In the genomic region with DNA sequence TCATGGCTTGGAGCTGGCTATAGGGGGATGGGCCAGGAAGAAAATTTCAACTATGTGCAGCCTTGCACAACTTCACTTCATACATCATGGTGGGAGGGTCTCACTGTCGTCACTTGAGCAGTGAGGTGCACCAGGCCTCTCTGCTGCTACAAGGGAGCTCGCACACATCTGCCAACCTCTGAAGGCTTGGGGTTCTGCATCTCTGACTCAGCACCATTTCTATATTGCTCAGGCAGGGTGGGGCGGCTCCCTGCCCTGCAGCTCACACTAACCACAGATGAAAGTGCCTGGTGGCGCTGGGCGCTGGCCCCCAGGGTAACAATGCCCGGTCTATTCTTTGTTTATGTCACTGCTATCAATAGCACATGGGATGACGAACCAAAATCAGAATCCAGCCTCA, we compare ENCODE assay signal across 8 mouse cellular contexts. TPM values are rescaled to one million over a fixed set of nuclear protein-coding genes. Genes with fewer than 3 reads are reported as not detected.
DNase-seq lines count a peak whose midpoint lies in the region; ATAC-seq and TF ChIP-seq lines count a peak whose summit lies in the region.

No protein-coding gene starts in this region.

- H3K4me3 ChIP-seq in kidney, postnatal 0 days (replicated peaks; ENCODE audit: low read depth, low read length): no peak overlapping the region
- peak overlapping the region; percentile 48 for H3K4me3 ChIP-seq in megakaryocyte, embryonic 14.5 days (replicated peaks)

- peaks cover 25% of the 10 kb centered on the region; the same call in 1 of the 2 replicates for H3K36me3 ChIP-seq in kidney, postnatal 0 days (ENCODE audit: insufficient read depth, low read length)
- peaks cover 96% of the 10 kb centered on the region for H3K36me3 ChIP-seq in megakaryocyte, embryonic 14.5 days (replicated peaks; ENCODE audit: low read length)

- H3K4me1 ChIP-seq in kidney, postnatal 0 days (replicated peaks; ENCODE audit: insufficient read depth, low read length): peaks cover 29% of the 10 kb centered on the region
- peaks cover 49% of the 10 kb centered on the region for H3K4me1 ChIP-seq in megakaryocyte, embryonic 14.5 days

- H3K9me3 ChIP-seq in kidney, postnatal 0 days (replicated peaks; ENCODE audit: low read length): no peaks in the 10 kb centered on the region
- no peaks in the 10 kb centered on the region for H3K9me3 ChIP-seq in megakaryocyte, embryonic 14.5 days

- H3K27me3 ChIP-seq in kidney, postnatal 0 days (ENCODE audit: insufficient read depth, low read length): no peaks in the 10 kb centered on the region
- no peaks in the 10 kb centered on the region for H3K27me3 ChIP-seq in megakaryocyte, embryonic 14.5 days (replicated peaks)

- no peak overlapping the region for H3K9ac ChIP-seq in kidney, postnatal 0 days (ENCODE audit: low read depth, low read length)

- peak; percentile 75 for ATAC-seq in kidney, postnatal 0 days (replicated peaks; ENCODE audit: low FRiP score, low read depth)
- ATAC-seq in common myeloid progenitor, adult 5-6 weeks (replicated peaks; ENCODE audit: low read depth, poor library complexity, severe bottlenecking): 0 out of 2 replicates have a peak, but pooled peaks have one; percentile 22

- peak overlapping the region; percentile 60 for H3K27ac ChIP-seq in kidney, postnatal 0 days

- peak; percentile 89 for DNase-seq in kidney, postnatal 0 days (ENCODE audit: low spot score)
- no peak for DNase-seq in kidney, postnatal 14 days
- peak; percentile 36 to 49 for DNase-seq in kidney, postnatal 25 days
- DNase-seq in thymus, postnatal 25 days: no peak
- DNase-seq in thymus, postnatal 4 days: no peak
- no peak for DNase-seq in cerebellum, postnatal 25 days

- WGBS in kidney, postnatal 0 days: 40% methylated on average over 7 of the region's 7 CpGs

- TF ChIP-seq CTCF in kidney, postnatal 0 days (IDR thresholded peaks at IDR 0.05; ENCODE audit: low read depth): no peak

- no peak overlapping the region for H3K4me2 ChIP-seq in kidney, postnatal 0 days (ENCODE audit: low read length)

RNA-seq across cellular contexts. Expression of gene Pola2, which starts 19.0 kb away (rescaled TPM):
- polyA plus RNA-seq in kidney, postnatal 0 days (2015; fragmentation: Nextera tagmentation; extraction: Ambion mirVana): 39.8 and 40.6 TPM in 2 replicates
- total RNA-seq in common myeloid progenitor, adult 5-6 weeks (2017): 61.2 and 63.5 TPM in 2 replicates
- polyA plus RNA-seq in megakaryocyte, embryonic 14.5 days (2012; ENCODE audit: insufficient read depth, low replicate concordance): 11.0 and 14.1 TPM in 2 replicates

RNA-seq across cellular contexts. Expression of gene Cdc42ep2, which starts 20.4 kb away (rescaled TPM):
- polyA plus RNA-seq in kidney, postnatal 0 days (2015; fragmentation: Nextera tagmentation; extraction: Ambion mirVana): 13.2 and 14.2 TPM in 2 replicates
- not detected in 2 replicates for total RNA-seq in common myeloid progenitor, adult 5-6 weeks (2017)
- 4.4 and 15.7 TPM in 2 replicates for polyA plus RNA-seq in megakaryocyte, embryonic 14.5 days (2012; ENCODE audit: insufficient read depth, low replicate concordance)

RNA-seq across cellular contexts. Expression of gene Dpf2, which starts 32.2 kb away (rescaled TPM):
- polyA plus RNA-seq in kidney, postnatal 0 days (2015; fragmentation: Nextera tagmentation; extraction: Ambion mirVana): 108 and 109 TPM in 2 replicates
- total RNA-seq in common myeloid progenitor, adult 5-6 weeks (2017): 87.4 and 131 TPM in 2 replicates
- polyA plus RNA-seq in megakaryocyte, embryonic 14.5 days (2012; ENCODE audit: insufficient read depth, low replicate concordance): 23.0 and 44.7 TPM in 2 replicates

RNA-seq across cellular contexts. Expression of gene Slc22a20, which starts 40.9 kb away (rescaled TPM):
- not detected in 2 replicates for polyA plus RNA-seq in kidney, postnatal 0 days (2015; fragmentation: Nextera tagmentation; extraction: Ambion mirVana)
- not detected in 2 replicates for total RNA-seq in common myeloid progenitor, adult 5-6 weeks (2017)
- not detected in 2 replicates for polyA plus RNA-seq in megakaryocyte, embryonic 14.5 days (2012; ENCODE audit: insufficient read depth, low replicate concordance)

RNA-seq across cellular contexts. Expression of gene Tigd3, which starts 51.1 kb away (rescaled TPM):
- 2.9 and 3.6 TPM in 2 replicates for polyA plus RNA-seq in kidney, postnatal 0 days (2015; fragmentation: Nextera tagmentation; extraction: Ambion mirVana)
- total RNA-seq in common myeloid progenitor, adult 5-6 weeks (2017): 0.34 and 2.8 TPM in 2 replicates
- 0.57 and 1.3 TPM in 2 replicates for polyA plus RNA-seq in megakaryocyte, embryonic 14.5 days (2012; ENCODE audit: insufficient read depth, low replicate concordance)

Comparison
In these comparisons a context has a peak if more than half of its experiments do, and no peak if none do; other contexts are left out.
1. DNase-seq: peak in kidney, postnatal 0 days (single experiment) and kidney, postnatal 25 days (2 of 2); none in kidney, postnatal 14 days (single experiment), thymus, postnatal 25 days (single experiment), thymus, postnatal 4 days (single experiment) and cerebellum, postnatal 25 days (0 of 2).